Mouse (Mus musculus) splenic B cell, adult 2 months (primary cell): Measurements from ENCODE around the gene Smc6.
A peak's percentile ranks its signal among the peaks of the same experiment; 100 is the strongest.

Source experiments
- DNase-seq: peaks from one replicate; pipeline ENCODE4 v3.0.0-alpha.2; 2011; ENCODE audit warnings: low read depth, low spot score
- H3K27me3 ChIP-seq: 2 replicates; pipeline ENCODE4 v1.6.1; 2012; ENCODE audit warnings: mild to moderate bottlenecking, low read length, moderate library complexity, mixed read lengths; ENCODE audit not compliant: control insufficient read depth, poor library complexity, insufficient read depth, severe bottlenecking
- H3K36me3 ChIP-seq: 2 replicates; pipeline ENCODE4 v1.6.1; 2012; ENCODE audit warnings: mild to moderate bottlenecking, low read length, moderate library complexity, mixed read lengths; ENCODE audit not compliant: control insufficient read depth, poor library complexity, insufficient read depth, severe bottlenecking

Smc6 gene

DNA sequence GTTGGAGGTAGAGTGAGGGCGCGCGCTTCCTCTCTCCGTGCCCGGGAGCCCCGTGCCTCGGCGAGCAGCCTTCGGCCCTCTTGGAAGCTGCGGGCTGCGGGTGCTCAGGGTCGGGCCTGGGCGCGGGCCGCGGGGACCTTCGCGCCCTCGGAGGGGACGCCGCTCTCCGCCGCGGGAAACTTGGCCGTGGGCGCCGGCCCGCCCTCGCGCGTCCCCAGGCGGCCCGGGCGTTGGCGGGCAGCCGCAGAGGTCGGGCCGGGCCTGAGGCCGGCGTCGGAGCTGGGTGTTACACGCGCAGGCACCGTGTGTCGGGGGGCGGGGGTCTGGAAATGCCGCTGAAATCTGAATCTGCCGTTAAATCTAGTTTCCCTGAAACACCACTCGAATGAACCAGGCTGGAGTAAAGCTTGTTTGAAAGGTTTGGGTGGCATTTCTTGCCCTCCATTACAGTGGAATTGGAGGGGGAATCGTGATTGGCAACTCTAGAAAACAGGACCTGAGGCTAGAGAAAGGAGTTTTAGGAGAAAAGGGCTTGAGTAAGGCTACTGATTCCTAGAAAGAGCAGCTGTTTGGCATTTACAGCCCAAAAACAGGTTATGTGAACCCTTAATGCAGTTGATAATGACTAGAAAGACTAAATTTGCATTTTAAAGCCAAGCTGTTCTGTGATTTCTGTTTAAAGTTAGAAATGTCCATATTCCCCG is 748 bp downstream of the Smc6 start:
- H3K27me3 ChIP-seq, result no peaks in the 10 kb centered on the region
- H3K36me3 ChIP-seq, result 0 out of 2 replicates have a peak, but pooled peaks cover 2% of the 10 kb centered on the region
- DNase-seq, result no peak

DNA sequence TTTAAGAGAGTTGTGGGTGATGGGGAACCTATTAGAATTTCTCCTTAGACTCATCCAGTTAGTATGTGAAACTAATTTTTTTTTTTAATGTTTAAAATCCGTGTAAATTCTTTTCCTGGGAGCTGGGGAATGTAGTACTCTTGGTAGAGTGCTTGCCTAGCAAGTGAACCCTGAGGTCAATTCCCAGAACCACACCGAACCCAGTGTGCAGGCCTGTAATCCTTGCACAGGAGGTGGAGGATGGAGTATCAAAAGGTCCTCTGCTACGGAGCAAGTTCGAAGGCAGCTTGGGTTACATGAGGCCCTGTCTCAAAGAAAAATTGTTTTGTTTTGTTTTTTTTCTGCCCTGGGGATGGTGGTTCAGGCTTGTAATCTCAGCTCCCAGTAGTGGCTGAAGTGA is 1.3 kb downstream of the Smc6 start:
- Histone ChIP-seq H3K27me3 (no peaks in the 10 kb centered on the region), H3K36me3 (0 out of 2 replicates have a peak, but pooled peaks cover 2% of the 10 kb centered on the region)
- peak; percentile 10 for DNase-seq

DNA sequence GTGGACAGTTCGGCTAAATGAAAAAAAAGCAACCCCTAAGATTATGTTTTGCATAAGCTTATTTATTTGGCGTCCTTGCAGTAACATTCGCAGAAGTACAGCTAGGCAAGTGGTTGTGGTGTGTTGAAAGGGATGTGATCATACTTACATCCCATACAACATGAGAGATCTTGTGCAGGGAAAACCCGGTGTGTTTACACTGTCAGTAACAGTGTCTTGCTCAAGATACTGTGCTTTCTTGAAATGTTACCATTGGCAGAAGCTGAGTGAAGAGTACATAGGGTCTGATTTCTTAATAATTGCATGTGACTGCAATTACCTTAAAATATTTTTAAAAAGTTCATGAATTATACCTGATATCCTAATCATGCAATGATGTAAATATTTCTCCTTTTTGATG is 6.9 kb downstream of the Smc6 start:
- H3K36me3 ChIP-seq, result 0 out of 2 replicates have a peak, but pooled peaks cover 2% of the 10 kb centered on the region
- no peak for DNase-seq
- H3K27me3 ChIP-seq, result no peaks in the 10 kb centered on the region

DNA sequence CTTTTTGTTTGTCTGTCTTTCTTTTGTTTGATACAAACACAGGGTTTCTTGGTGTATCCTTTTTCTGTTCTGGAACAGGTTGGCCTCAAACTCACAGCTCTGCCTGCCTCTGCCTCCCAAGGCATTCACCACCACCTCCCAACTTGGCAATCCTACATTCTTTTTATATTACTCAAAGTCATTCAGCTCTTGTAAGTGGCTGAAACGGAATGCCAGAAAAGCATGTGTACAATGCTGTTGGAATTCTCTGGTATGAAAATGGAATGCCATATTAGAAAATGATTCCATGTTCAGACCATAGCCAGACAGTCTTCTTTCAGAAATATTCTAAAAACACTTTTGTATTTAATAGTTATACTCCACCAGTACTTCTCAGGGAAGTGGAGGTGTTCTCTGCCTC is 7.5 kb downstream of the Smc6 start:
- Histone ChIP-seq H3K27me3 (no peaks in the 10 kb centered on the region), H3K36me3 (0 out of 2 replicates have a peak, but pooled peaks cover 2% of the 10 kb centered on the region)
- DNase-seq, result no peak

DNA sequence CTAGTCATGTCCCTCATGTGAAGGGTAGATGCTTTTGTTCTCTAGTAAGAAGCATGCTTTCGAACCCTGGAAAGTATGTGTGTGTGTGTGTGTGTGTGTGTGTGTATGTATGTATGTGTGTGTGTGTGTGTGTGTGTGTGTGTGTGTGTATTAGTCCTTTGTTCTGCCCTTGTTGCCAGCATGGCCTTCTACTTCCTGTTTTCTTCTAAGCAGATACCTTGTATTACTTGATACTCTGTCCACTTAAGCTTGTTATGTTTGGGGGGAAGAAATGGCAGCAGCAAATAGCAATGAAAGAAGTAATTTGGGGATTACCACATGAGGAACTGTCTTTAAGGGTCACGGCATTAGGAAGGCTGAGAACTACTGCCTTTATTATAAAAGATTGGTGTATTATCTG is 10.9 kb downstream of the Smc6 start:
- no peaks in the 10 kb centered on the region for H3K27me3 ChIP-seq
- DNase-seq, result peak; percentile 63
- H3K36me3 ChIP-seq, result peaks cover 6% of the 10 kb centered on the region

DNA sequence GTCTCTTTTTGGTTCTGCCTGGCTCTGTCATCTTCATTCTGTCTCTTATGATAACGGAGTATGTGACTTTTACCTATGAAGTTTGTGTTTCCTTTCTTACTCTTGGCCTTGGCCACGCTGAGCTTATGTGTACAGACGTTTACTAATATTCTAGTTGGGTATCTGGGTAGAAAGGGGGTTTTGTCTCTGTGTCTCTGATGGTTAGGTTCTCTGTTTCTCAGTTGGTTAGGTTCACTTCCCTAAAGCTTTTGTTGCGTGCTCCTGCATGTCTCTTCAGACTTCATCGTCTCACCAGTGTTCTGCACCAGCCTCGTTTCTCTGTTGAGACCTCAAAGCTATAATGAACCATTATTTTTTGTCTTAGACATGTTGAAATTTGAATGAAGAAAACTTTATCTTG is 11.5 kb downstream of the Smc6 start:
- Histone ChIP-seq H3K27me3 (no peaks in the 10 kb centered on the region), H3K36me3 (peaks cover 6% of the 10 kb centered on the region)
- DNase-seq, result peak; percentile 74

DNA sequence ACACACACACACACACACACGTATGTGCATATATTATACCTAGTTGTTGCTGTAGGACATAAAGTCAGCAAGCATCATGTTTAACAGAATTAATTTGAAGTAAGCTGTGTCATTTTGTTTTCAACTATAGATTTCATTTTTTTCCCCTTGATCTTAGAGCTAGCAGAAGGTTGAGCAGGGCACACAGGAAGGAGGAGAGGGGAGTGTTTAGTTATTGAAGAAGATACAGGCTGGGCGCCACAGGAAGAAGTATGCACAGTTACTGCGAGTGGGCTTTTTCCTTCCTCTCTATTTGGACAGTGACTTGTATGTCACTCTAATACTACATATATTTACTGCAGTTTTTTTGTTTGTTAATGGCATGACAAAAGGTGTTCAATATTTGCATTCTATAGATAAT is 14.2 kb downstream of the Smc6 start:
- peaks cover 8% of the 10 kb centered on the region for H3K36me3 ChIP-seq
- DNase-seq, result no peak
- H3K27me3 ChIP-seq, result no peaks in the 10 kb centered on the region

DNA sequence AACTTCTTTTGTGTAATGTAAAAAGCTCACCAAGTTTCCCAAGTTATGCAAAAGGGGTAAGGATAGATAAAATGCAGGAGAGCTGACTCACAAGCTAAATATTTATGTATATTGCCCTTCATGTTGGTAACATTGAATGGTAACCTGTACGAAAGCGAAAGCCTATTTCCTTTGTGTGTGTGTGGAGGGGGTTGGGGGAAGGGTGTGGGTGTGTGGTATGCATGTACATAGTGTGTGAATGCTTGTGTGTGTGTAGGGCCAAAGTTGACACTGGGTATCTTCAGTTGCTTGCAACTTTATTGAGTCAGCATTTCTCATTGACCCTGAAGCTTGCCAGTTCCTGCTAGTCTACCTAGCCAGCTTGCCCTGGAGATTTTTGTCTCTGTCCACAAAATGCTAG is 15.9 kb downstream of the Smc6 start:
- Histone ChIP-seq H3K36me3 (peaks cover 12% of the 10 kb centered on the region), H3K27me3 (no peaks in the 10 kb centered on the region)
- DNase-seq, result no peak

DNA sequence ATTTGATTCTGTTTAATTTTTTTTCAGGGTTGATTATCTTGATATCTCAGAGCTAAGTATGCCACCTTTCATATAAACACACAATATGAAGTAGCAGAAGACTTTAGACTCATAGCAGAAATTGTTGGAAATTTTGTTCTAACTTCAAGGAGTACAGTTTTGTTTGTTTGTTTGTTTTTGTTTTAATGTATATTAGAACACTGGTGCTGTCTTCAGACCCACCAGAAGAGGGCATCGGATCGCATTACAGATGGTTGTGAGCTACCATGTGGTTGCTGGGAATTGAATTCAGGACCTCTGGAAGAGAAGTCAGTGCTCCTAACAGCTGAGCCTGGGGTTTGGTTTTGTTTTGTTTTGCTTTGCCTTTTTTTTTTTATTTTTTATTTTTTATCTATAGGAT is 20.7 kb downstream of the Smc6 start:
- H3K36me3 ChIP-seq, result peaks cover 15% of the 10 kb centered on the region; the same call in 1 of the 2 replicates
- DNase-seq, result peak; percentile 13
- H3K27me3 ChIP-seq, result no peaks in the 10 kb centered on the region

DNA sequence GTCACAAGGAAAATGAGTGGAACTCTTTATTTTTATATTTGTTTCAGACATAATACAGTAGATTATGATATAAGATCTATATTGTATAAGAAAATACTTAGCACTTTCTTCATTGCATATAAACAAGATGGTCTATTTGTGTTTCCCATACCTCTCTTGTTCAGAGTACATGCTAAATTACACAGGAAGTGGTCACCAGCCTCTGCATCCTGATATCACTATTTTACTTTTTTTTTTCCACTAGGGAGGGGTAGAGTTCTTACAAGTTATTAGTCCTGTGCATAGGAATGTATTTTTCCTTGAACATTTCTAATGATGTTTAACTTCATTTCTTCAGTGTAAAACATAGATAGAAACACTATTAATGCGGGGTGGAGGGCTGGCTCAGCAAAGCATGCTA is 35.2 kb downstream of the Smc6 start:
- DNase-seq, result no peak
- H3K27me3 ChIP-seq, result no peaks in the 10 kb centered on the region
- H3K36me3 ChIP-seq, result peaks cover 6% of the 10 kb centered on the region

DNA sequence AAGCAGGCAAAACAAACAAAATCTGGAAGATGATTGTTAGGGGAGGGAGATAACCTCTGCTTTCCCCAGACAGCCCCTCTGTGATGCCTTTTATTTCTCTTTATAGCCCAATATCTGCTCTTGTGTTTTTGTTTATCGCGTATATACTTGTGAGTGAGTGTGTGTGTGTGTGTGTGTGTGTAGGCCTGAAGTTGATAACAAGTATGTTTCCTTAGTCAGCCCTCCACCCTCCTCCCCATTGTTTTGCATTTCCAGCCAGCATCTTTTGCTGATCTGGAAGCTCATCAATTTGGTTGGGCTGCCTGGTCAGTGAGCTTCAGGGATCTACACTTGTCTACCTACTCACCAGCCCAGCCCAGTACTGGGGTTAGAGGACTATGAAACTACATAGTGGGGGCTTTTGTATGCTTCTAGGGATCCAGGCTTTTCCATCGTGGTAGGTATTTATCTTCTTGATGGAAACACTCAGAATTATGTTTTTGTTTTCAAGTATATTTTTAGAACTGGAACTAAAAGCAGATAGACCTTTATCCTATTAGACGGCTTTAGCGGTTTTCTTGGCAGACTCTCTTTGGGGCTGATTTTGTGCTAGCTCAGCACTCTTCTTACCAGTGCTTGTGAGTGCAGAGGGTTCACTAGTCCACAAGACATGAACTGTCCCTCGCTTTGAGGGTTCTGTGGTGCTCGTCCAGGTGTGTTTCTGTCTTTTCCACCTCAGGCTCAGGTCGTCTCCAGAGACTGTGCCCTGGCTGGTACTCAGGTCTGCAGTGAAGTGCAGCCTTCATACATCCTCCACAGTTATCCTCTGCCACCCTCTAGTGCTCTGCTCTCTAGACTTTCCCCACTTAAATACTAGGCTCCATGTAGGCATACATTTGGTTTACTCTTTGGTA is 41.3 kb downstream of the Smc6 start:
- peaks cover 9% of the 10 kb centered on the region for H3K36me3 ChIP-seq
- no peaks in the 10 kb centered on the region for H3K27me3 ChIP-seq
- no peak for DNase-seq

DNA sequence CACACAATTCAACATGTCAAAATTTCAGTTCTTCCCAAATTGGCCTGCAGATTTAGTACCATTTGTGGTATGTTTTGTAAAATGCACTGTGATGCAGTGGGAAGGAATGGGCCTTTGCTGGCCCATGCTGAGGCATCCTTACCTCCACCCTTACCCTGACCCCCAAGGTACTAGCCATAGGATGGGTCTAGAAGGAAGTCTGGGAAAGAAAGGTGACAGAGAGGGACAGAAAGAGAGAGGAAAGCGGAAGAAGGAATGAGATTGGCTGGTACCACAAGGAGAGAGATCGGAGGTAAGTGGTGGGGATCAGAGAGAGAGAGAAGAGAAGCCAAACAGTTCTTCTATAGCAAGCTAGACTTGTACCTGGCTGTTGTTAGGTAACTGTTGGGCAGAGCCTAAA is 45.4 kb downstream of the Smc6 start:
- DNase-seq, result no peak
- H3K27me3 ChIP-seq, result no peaks in the 10 kb centered on the region

DNA sequence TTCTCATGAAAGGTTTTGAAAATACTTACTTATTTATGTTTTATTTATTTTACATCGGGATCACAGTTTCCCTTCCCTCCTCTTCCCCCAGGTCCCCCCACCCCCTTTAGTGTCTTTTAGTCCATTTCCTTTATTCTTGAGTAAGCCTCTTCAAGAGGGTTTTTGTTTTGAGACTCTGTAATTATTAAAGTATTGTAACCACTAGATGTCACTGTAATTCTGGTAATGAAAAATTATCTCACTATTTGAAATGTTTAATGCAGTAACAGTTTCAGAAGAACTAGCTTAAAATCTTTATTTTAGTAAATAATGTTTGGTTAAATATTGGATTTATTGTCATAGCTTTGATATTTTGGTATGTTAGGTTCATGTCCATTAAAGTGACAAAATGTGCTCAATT is 48.2 kb downstream of the Smc6 start:
- DNase-seq, result no peak
- Histone ChIP-seq H3K27me3 (no peaks in the 10 kb centered on the region), H3K36me3 (peaks cover 14% of the 10 kb centered on the region)

More for the DNA sequence above, 45.4 kb downstream of the Smc6 start:
- peaks cover 10% of the 10 kb centered on the region for H3K36me3 ChIP-seq

DNA sequence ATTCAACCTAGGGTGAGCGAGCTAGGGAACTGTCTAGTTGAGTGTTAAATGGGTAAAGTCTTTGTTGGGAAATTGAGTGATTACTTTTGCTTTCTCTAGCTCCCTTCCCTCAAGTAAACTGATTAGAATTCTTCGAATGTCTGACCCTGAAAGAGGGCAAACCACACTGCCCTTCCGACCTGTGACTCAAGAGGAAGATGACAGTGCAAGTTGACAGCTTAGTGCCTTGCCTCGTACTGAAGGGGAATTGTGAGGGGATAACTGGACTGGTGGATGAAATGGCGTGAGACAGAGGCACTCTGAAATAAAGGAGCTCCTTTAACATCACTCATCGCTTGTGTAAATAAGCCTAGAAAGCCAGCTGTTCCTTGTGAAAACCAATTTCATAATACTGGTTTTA is 52.0 kb downstream of the Smc6 start:
- Histone ChIP-seq H3K36me3 (peaks cover 10% of the 10 kb centered on the region), H3K27me3 (no peaks in the 10 kb centered on the region)
- DNase-seq, result no peak

DNA sequence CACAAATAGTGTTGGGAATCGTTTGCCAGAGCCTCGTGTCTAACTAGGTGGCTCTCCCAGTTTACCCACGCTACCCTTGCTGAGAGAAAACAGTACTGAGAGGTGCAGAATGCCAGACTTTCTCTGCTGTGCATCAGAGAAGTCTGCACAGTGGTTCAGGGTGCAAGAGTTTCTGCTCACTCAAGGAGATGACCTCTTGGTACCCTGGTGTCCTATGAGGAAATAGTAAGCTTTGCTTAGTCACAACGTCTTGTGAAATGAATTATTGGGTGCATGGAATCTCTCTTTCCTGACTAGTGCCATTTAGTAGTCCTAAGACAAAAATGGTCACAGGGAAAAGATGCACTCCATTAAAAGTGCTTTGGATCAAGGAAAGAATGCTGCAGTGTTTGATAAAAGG is 58.8 kb downstream of the Smc6 start:
- no peak for DNase-seq
- H3K27me3 ChIP-seq, result no peaks in the 10 kb centered on the region
- H3K36me3 ChIP-seq, result no peaks in the 10 kb centered on the region; the same call in none of the 2 replicates
